Mouse (Mus musculus) mouse embryonic stem cell (cell line): ENCODE measurements around the gene Mypop.

Source experiments
- in situ Hi-C, 2 experiments: fragments of 300-500 bp; cut with MboI; formaldehyde crosslinking; loops; 1 replicate in 1 of 2; 3 replicates in 1 of 2; pipeline ENCODE4 v1.14.3; 2019 to 2020; ENCODE audit warnings: low sequenced_read_pairs in 2 of 2, low pct_unique_long_range_greater_than_20kb in 1 of 2, mixed read lengths in 1 of 2; ENCODE audit not compliant: unreplicated experiment in 1 of 2

Gene Mypop

DNA sequence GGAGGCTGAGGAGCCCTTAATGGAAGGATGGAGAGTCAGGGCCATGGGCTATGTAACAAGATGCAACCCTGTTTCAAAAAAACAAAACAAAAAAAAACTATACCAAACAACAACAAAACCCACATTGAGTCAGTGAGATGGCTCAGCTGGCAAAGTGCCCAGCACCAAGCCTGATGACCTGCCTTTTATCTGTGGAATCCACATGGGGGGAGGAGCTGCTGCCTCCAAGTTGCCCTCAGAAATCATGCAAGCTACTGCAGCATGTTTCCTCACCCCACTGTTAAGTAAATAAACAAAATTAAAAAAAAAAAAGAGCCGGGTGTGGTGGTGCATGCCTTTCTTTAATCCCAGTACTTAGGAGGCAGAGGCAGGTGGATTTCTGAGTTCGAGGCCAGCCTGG lies 4.5 kb upstream of the Mypop start:
- in situ Hi-C loops, result no loop called here

DNA sequence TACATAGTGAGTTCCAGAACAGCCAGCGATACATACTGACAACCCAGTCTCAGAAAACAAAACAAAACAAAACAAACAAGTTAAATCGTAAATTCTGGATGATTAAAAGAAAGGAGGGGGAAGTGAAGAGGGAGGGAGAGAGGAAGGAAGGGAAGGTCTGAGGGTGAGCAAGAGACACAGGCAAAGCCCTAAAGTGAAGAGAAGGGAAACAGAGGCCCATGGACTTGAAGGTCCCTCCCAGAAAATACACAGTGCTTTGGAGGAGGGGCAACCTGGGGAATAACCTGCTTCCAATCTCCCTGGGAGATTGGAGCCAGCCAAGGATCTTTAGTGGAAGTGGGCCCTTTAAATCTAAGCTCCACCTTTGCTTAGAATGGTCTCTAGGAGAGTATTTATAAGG lies 3.9 kb upstream of the Mypop start, which contains the start of gene Nanos2:
Gene Nanos2 (plus strand): TSS at position 301 of the 400 bp plus-strand sequence.
- in situ Hi-C loops, result no loop called here

DNA sequence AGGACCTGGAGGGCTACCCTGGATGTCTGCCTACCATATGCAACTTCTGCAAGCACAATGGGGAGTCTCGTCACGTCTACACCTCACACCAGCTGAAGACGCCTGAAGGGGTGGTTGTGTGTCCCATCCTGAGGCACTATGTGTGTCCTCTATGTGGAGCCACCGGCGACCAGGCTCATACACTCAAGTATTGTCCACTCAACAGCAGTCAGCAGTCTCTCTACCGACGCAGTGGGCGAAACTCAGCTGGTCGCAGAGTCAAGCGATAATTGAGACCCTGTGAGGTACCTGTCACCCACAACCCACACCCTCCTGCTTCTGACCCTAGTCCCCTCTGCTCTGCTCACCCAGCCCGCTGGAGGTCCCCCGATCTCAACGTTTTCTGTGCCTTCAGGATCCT lies 3.3 kb upstream of the Mypop start:
- in situ Hi-C loops, result no loop called here

DNA sequence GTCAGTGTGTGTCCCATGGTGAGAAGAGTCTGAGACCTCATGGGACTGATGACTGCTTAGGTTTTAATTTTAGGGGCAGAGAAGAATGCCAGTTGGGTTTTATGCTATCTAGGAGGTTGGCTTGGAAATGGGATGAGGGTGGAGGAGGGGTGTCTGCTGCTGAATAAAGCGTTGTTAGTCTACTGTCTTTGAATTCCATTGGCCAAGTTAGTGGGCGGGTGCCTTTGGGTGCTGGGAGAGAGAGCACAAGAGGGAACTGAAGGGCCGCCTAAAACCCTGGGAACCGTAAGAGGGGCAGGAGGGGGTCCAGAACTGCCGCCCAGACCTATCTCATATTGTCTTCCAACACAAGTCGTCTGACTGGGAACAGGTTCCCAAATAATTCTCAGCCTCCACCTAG lies 2.3 kb upstream of the Mypop start:
- in situ Hi-C loops, result no loop called here

DNA sequence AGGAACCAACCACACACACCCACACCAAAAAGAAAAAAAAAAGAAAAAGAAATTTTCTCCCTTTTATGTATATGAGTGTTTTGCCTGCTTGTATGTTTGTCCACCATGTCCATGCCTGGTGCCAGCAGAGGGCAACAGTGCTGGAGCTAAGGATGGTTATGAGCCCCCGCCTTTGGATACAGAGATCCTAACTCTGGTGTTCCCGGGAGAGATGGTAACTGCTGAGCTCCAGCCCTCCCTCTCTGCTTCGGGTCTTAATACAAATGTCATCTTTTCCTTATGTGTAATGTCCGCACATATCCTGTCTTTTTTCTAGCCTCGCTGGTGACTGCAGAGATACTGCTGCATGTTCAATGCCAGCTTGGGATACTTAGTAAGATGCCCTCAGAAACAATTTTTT lies 1.1 kb upstream of the Mypop start:
- in situ Hi-C loops, result no loop called here

DNA sequence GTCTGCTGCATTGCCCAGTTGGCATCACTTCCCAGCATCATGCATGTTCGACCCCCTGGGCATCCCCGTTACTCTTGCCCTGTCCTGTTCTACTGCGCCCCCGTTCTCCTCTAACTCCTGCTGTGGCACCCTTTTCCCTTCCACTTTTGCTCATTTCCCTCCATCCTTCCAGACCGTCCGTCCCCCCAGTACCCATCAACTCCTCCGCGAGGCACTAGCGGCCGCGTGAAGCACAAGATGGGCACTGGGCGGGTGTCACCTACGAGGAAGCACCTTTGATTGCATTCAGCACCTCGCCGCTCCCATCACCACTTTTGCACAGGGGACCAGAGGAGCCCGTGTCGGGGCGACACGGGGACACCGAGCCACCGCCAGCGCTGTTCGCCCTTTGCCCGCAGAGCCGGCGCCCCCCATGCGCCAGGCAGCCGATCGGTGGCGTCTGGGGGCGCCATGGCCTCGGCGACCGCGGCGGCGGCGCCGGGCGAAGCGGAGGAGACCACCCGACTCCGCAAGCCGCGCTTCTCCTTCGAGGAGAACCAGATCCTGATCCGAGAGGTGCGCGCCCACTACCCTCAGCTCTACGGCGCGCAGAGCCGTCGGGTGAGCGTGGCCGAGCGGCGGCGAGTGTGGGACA lies 732 bp downstream of the Mypop start:
- in situ Hi-C loops, result no loop called here

DNA sequence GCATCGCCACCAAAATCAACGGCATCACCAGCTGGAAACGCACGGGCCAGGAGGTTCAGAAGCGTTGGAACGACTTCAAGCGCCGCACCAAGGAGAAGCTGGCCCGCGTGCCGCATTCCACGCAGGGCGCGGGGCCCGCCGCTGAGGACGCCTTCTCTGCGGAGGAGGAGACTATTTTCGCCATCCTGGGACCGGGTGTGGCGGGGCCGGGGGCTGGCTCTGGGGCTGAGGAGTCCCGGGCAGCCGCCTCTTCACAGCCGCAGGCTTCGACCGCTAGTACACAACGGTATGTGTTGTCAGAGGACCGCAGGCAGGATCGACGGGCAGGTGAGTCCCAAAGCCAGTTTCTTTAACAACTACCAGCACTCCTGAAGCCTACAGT lies 1.2 kb downstream of the Mypop start:
- in situ Hi-C loops, result no loop called here

DNA sequence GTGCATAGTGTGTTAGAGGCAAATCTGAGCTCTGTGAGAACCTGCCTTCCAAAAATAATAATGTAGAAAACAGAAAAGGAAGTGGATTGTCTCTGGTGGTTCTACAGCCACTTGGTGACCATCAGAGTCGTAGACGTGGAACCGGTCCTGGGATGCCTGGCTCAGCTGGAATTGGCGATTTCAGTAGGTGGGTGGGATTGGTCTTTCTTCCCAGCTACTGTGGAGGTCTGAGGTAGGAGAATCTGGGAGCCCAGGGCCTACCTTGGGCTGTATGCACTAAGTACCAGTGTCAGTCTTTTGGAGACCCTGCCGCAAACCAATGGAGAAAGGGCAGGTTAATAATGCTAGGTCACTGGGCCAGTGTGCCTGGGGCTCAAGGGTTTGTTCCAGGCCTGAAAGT lies 2.0 kb downstream of the Mypop start:
- in situ Hi-C loops, result no loop called here

DNA sequence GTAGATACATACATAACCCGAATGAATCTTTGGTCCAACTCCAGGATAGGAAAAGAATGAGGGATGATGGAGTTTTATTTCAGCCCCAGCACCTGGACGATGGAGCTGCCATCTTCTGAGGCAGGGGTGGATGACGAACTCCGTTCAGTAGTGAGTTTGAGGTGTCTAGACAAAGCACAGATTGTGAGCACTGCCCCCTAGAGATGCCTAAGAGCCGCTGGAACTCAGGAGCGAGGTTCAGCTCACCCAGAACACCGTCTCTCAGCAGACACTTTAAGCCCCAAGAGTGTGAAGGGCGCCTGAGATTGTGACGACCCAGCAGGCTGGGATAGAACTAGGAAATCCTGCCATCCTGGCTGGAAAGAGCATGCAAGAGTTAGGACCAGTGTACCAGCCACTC lies 7.8 kb downstream of the Mypop start:
- in situ Hi-C loops, result no loop called here

DNA sequence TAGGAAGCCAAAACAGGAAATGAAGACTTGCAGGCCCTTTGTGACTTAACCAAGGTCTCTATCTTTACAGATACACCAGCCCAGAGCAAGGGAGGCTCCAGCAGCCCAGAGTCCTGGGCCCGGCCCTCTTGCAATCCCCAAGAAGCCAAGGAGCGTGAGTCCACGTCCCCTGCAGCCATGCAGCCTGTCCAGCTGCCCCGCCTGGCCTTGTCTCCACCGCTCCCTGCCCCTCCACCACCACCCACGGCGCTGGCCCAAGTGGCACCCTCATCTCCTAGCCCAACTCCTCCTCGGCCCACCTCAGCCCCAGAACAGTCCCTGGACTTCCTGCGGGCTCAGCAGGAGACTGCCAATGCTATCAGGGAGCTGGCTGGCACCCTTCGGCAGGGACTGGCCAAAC lies 9.4 kb downstream of the Mypop start:
- in situ Hi-C loops, result no loop called here

DNA sequence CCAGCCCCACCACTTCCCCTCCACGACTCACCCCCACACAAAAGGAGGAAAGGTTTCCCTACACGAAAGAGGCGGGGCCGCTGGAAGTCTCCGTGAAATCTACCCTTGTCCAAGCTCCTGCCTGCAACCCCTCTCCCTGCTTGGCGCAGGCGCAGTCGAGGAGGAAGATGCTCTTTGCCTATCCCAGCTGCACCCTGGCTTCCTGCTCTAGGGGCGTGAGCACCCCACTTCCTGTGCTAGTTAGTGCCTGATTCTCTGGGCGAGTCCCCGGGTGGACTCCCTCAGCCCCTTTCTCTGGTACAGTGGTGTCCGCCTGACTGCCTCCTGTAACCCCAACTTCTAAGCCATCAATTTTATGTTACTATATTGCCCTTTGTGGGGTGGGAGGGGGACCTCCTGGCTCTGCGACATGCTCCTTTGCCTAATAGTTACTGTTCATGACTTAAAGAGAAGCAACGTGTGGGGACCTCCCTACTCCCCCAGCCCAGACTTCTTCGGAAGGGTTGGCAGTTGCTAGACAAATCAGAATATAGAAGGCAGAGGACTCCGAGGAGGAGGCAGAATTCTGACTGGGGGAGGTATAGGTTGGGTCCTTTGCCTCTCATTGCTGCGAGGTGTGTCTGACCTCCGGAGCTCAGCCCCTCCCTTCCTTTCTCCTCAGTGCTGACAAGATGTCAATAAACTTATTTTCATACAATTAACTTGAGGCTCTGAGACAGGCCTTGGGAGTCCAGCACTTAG lies 10.2 kb downstream of the Mypop start:
- in situ Hi-C loops, result no loop called here

DNA sequence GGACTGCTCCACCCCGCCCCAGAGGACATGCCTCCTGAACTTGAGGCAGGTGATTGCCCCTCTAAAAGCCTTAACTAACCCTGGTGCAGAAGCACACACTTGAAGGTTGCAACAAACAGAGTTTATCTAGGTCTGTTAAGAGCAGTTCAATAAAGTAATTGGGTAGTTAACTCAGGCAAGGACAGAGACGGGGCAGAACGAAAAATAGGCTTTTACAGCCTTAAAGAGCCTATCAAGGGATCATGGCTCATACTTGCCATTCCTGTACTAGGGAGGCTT lies 10.7 kb downstream of the Mypop start:
- in situ Hi-C loops, result no loop called here

DNA sequence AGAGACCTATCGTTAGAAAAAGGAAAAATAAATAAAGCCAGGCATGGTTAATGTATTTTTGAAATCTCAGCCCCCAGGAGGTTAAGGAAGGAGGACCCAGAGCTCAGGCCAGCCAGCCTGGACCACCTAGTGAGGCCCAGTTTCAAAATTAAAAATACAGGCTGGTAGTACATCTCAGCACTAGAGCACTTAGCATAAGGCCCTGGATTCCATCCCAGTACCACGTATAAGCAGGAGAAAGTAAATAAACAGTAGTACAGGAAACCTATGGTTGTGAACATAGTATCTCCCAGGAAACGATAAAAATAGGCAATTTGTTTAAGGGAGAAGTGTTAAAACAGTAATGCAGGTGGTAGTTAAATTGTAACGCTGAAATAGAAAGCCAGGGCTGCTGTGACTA lies 11.1 kb downstream of the Mypop start:
- in situ Hi-C loops, result no loop called here

DNA sequence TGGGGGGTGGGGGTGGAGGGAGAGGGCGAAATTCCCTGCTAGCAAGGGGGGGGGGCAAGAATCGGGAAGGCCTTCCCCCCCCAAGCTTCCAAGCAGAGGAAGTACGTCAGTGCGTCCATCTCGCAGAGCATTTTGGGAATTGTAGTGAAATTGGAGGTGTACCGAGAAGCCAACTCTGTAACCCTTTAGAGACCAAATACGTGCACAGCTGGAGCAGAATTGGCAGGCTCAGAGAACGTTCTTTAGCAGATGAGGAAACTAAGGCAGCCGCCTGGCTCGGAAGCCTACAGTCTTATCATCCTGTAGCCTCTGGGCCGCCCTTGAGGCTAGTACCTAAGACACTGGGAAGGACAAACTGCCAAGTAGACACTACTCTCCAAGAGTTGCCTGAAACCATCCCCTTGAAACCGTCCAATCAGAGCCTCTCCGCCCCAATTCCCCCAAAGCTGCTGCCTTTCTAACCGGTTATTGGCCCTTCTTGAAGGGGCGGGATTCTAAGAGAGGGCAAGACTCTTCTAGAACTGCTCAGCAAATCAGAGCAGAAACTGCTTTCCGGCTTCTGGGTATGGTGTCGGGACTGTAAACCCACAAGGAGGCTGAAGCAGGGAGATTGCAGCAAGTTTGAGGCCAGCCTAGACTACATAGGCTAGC lies 11.9 kb downstream of the Mypop start:
- in situ Hi-C loops, result no loop called here

DNA sequence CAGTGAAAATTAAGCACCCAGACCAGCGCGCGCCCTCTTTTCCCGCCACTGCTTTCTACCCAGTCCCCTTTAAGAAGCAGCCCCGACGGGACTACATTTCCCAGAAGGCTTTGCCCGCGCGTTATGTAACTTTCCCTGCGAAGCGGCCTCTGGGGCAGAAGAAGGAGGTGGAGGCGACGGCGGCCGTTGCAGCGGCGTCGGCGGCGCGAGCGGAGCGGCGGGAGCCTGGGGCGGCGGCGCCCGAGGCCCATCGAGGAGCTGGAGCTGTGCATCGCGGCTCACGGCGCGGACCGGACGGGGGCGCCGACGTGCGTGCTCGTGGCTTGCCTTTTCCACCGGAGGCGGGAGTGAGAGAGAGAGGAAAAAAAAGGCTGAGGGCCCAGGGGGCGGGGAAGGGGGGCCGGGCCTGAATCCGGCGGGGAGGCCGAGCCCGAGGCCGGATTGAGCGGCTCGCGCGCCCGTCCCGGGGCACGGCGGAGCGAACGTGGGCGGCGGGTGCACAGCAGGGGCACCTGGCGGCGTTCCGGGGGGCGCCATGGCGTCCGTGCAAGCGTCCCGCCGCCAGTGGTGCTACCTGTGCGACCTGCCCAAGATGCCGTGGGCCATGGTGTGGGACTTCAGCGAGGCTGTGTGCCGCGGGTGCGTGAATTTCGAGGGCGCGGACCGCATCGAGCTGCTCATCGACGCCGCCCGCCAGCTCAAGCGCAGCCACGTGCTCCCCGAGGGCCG lies 13.0 kb downstream of the Mypop start, which contains the start of gene Irf2bp1:
Gene Irf2bp1 (plus strand): TSS at position 143 of the 729 bp plus-strand sequence.
- in situ Hi-C loops, result no loop called here

DNA sequence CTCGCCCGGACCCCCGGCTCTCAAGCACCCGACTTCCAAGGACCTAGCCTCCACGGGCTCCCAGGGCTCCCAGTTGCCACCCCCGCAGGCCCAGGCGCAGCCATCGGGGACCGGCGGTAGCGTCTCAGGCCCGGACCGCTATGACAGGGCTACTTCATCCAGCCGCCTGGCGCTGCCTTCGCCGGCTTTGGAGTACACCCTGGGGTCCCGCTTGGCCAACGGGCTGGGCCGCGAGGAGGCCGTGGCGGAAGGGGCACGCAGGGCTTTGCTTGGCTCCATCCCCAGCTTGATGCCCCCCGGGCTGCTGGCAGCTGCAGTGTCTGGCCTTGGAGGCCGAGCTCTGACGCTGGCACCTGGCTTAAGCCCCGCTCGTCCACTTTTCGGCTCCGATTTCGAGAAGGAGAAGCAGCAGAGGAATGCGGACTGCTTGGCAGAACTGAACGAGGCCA lies 13.6 kb downstream of the Mypop start:
- in situ Hi-C loops, result no loop called here

DNA sequence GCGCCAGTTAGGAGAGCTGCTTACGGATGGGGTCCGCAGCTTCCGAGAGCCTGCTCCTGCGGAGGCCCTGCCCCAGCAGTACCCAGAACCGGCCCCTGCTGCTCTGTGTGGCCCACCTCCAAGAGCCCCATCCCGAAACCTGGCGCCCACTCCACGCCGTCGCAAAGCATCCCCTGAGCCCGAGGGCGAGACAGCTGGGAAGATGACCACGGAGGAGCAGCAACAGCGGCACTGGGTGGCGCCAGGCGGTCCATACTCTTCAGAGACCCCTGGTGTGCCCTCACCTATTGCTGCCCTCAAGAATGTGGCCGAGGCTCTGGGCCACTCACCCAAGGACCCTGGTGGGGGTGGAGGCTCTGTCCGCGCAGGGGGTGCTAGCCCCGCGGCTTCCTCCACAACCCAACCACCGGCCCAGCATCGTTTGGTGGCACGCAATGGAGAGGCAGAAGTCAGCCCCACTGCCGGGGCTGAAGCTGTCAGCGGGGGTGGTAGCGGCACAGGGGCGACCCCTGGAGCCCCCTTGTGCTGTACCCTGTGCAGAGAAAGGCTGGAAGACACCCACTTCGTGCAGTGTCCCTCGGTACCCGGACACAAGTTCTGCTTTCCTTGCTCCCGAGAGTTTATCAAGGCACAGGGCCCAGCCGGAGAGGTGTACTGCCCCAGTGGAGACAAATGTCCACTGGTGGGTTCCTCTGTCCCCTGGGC lies 14.5 kb downstream of the Mypop start:
- in situ Hi-C loops, result no loop called here

DNA sequence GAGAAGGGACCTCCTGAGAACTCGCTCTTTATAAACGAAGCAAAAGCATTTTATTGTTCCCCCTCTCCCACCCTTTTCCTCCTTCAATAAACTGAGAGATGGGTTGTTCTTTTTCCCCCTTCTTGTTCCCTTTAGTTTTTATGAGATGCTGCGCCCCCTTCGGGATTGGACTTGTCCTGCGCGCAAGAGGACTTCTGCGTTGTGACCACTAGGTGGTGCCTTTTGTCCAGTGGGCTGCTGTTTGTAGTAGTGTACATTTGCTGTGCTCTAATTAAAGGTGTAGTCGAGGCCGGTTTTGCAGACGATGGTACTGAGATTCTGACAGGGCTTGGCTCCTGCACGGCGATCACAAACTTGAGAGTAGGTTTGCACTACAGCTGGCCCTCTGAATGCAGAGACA lies 15.4 kb downstream of the Mypop start:
- in situ Hi-C loops, result no loop called here
